Mouse (Mus musculus): ENCODE measurements around the gene Zfp687. TPM values are rescaled to one million over a fixed set of nuclear protein-coding genes. Genes with fewer than 3 reads are reported as not detected.

Gene Zfp687
- total and polyA plus RNA-seq, 2 experiments from 2014 or later: 18.0 to 35.4 TPM

DNA sequence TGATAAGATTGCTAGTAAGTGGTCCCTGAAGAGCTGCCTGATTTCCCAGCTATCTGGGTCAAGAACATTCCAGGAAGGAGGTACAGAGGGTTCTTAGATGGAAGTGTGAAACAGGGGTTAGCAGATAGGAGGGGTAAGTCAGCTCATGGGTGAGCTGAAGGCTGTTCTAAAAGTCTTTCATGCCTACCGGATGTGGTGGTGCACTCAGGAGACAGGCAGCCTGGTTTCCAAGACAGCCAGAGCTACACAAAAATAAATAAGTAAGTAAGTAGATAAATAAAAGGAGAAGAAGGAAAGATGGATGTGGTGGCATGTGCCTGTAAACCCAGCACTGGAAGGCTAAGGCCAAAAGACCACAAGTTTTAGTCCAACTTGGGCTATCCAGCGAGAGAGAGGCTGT lies 3.5 kb upstream of the Zfp687 start:
- Histone ChIP-seq H3K9me3 (ENCODE audit: low read length) (no peaks in the 10 kb centered on the region), H3K4me1 (ENCODE audit: insufficient read depth, low read length) (peaks cover under 1% of the 10 kb centered on the region), H3K36me3 (ENCODE audit: insufficient read depth, low read length) (no peaks in the 10 kb centered on the region), H3K27me3 (ENCODE audit: insufficient read depth, low read length) (no peaks in the 10 kb centered on the region), H3K9ac (replicated peaks; ENCODE audit: low read length) (no peak overlapping the region), H3K4me2 (ENCODE audit: low read depth, low read length) (no peak overlapping the region), H3K4me3 (ENCODE audit: low read length) (no peak overlapping the region), H3K27ac (no peak overlapping the region)
- 90% methylated on average over 2 of the region's 2 CpGs for WGBS
- ATAC-seq (no peak), DNase-seq (ENCODE audit: low spot score) (no peak)
- TF ChIP-seq CTCF (IDR thresholded peaks at IDR 0.05; ENCODE audit: low read depth): no peak

GRCm38 (mm10) chr3:95016532-95017056 lies 1.3 kb upstream of the Zfp687 start:
- ATAC-seq: no peak
- TF ChIP-seq CTCF (IDR thresholded peaks at IDR 0.05; ENCODE audit: low read depth): no peak
- Histone ChIP-seq H3K4me2 (ENCODE audit: low read depth, low read length) (peak overlapping the region; percentile 95), H3K9ac (replicated peaks; ENCODE audit: low read length) (peak overlapping the region; percentile 66), H3K4me3 (ENCODE audit: low read length) (peak overlapping the region; percentile 83), H3K27ac (peak overlapping the region; percentile 95), H3K4me1 (ENCODE audit: insufficient read depth, low read length) (peaks cover 7% of the 10 kb centered on the region), H3K9me3 (ENCODE audit: low read length) (no peaks in the 10 kb centered on the region), H3K36me3 (ENCODE audit: insufficient read depth, low read length) (peaks cover 7% of the 10 kb centered on the region), H3K27me3 (ENCODE audit: insufficient read depth, low read length) (no peaks in the 10 kb centered on the region)
- DNase-seq (ENCODE audit: low spot score): no peak
- 4% methylated on average over 21 of the region's 21 CpGs for WGBS

DNA sequence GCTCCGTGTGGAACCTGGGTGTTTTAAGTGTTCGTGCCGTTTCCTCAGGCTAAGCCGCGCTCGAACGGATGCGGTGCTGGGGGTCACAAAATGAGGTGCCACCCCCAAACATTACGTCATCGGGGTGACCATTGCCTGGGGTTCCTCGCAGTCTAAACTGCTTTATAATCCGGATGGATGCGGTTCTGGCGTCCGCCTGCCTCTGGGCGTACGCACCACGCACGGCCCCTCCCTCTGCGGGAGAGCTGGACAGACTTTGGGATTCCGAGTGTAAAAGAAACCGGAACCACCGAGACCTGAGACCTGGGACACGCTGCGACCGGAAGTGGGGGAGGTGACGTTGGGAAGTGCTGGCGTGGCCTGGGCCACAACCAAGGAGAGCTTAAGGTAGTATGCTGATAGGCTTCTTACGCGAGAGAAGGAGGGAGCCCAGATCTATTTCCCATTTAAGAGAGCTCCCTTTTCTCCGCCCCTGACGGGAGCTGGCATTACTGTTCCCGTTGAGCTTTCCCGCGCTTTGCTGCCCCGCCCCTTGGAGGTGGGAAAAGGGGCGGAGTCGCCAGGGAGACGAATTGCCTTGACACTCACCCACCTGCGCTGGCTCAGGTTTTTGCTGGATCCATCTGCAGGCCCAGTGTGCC lies 763 bp upstream of the Zfp687 start:
- Histone ChIP-seq H3K9ac (replicated peaks; ENCODE audit: low read length) (peak overlapping the region; percentile 66), H3K4me2 (ENCODE audit: low read depth, low read length) (peak overlapping the region; percentile 95), H3K4me3 (ENCODE audit: low read length) (peak overlapping the region; percentile 83), H3K9me3 (ENCODE audit: low read length) (no peaks in the 10 kb centered on the region), H3K27ac (peak overlapping the region; percentile 95), H3K27me3 (ENCODE audit: insufficient read depth, low read length) (no peaks in the 10 kb centered on the region), H3K36me3 (ENCODE audit: insufficient read depth, low read length) (peaks cover 12% of the 10 kb centered on the region), H3K4me1 (ENCODE audit: insufficient read depth, low read length) (peaks cover 7% of the 10 kb centered on the region)
- under 1% methylated on average over 36 of the region's 40 CpGs for WGBS
- no peak for TF ChIP-seq CTCF (IDR thresholded peaks at IDR 0.05; ENCODE audit: low read depth)
- peak; percentile 82 for ATAC-seq
- DNase-seq (ENCODE audit: low spot score): peak; percentile 93

GRCm38 (mm10) chr3:95014428-95015151 lies 658 bp downstream of the Zfp687 start:
- TF ChIP-seq CTCF (IDR thresholded peaks at IDR 0.05; ENCODE audit: low read depth): no peak
- peak overlapping the region; percentile 95 for H3K4me2 ChIP-seq (ENCODE audit: low read depth, low read length)
- peak overlapping the region; percentile 81 for H3K9ac ChIP-seq (replicated peaks; ENCODE audit: low read length)
- H3K9me3 ChIP-seq (ENCODE audit: low read length): no peaks in the 10 kb centered on the region
- DNase-seq (ENCODE audit: low spot score): peak; percentile 46
- no peaks in the 10 kb centered on the region for H3K27me3 ChIP-seq (ENCODE audit: insufficient read depth, low read length)
- peaks cover 22% of the 10 kb centered on the region for H3K36me3 ChIP-seq (ENCODE audit: insufficient read depth, low read length)
- peak overlapping the region; percentile 95 for H3K27ac ChIP-seq
- H3K4me3 ChIP-seq (ENCODE audit: low read length): peak overlapping the region; percentile 83
- WGBS: under 1% methylated on average over 41 of the region's 44 CpGs
- peak; percentile 0 for ATAC-seq
- H3K4me1 ChIP-seq (ENCODE audit: insufficient read depth, low read length): peaks cover 7% of the 10 kb centered on the region

GRCm38 (mm10) chr3:95013699-95014427 lies 1.4 kb downstream of the Zfp687 start:
- Histone ChIP-seq H3K4me3 (ENCODE audit: low read length) (peak overlapping the region; percentile 83), H3K27ac (peak overlapping the region; percentile 95), H3K4me2 (ENCODE audit: low read depth, low read length) (peak overlapping the region; percentile 95), H3K9ac (replicated peaks; ENCODE audit: low read length) (peak overlapping the region; percentile 81), H3K27me3 (ENCODE audit: insufficient read depth, low read length) (no peaks in the 10 kb centered on the region), H3K36me3 (ENCODE audit: insufficient read depth, low read length) (peaks cover 27% of the 10 kb centered on the region), H3K9me3 (ENCODE audit: low read length) (no peaks in the 10 kb centered on the region), H3K4me1 (ENCODE audit: insufficient read depth, low read length) (peaks cover 7% of the 10 kb centered on the region)
- 13% methylated on average over 13 of the region's 13 CpGs for WGBS
- TF ChIP-seq CTCF (IDR thresholded peaks at IDR 0.05; ENCODE audit: low read depth): 0 out of 2 replicates have a peak, but pooled peaks have one; percentile 24
- no peak for ATAC-seq
- no peak for DNase-seq (ENCODE audit: low spot score)

GRCm38 (mm10) chr3:95012982-95013381 lies 2.3 kb downstream of the Zfp687 start:
- Histone ChIP-seq H3K36me3 (ENCODE audit: insufficient read depth, low read length) (peaks cover 33% of the 10 kb centered on the region), H3K9me3 (ENCODE audit: low read length) (no peaks in the 10 kb centered on the region), H3K4me3 (ENCODE audit: low read length) (no peak overlapping the region), H3K9ac (replicated peaks; ENCODE audit: low read length) (no peak overlapping the region), H3K27ac (no peak overlapping the region), H3K4me2 (ENCODE audit: low read depth, low read length) (peak overlapping the region; percentile 95; the same call in 1 of the 2 replicates), H3K27me3 (ENCODE audit: insufficient read depth, low read length) (no peaks in the 10 kb centered on the region), H3K4me1 (ENCODE audit: insufficient read depth, low read length) (peaks cover 7% of the 10 kb centered on the region)
- 85% methylated on average over 3 of the region's 3 CpGs for WGBS
- ATAC-seq (no peak), DNase-seq (ENCODE audit: low spot score) (no peak)
- no peak for TF ChIP-seq CTCF (IDR thresholded peaks at IDR 0.05; ENCODE audit: low read depth)
